Mouse (Mus musculus): ENCODE data around the gene Gm17359.

Gm17359 gene

DNA sequence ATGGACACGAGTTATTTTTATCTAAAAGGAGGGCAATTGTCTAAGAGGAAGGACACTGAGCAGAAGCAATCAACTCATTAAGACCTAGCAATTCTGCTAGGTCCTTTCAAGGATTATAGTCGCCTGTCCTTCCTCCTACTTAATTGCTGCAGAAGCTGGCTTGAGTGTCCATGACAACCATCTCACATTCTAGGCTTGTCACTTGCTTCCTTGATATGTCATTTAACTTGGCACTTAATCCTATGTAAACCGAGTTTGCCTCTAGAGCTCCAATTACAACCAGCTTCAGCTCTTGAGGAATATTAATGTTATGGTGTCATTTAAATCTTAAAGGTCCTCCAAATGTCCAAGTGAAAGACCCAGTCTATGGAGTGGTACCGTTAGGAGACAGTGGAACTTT lies 22.3 kb downstream of the Gm17359 start:
- no peak for DNase-seq

DNA sequence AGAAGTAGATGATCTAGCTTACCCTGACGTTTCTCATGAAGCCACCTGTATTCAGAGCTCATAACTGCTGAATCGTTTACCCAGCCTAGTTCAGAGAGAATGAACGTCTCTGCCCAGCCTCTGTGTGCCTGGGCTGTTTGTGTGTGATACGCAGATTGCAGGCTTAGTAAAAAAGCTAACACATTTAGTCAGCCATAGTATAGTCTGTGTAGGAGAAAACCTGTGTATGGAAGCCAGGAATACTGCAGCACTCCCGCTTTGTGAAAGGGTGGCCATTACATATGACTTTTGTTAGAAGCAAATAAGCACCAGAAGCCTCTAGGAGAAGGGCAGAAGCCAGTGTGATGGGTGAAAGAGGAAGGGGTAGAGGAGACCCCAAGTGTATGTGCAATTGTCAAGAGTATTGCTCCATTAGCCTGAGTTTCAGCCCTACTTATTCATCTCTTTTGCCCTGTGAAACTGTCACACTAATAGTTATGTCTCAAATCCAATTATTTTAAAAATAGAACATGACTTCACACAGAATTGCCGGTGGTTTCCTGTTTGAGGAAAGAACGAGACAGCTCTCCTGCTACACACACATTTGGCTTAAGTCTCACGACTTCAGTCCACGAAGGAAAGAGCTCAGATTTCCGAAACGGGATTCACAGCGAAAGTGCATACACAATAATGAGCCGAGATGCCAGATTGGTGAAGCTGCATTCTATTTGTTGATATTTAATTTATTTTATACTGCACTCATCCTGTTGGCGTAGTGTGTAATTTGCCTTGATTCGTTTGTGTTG lies 24.0 kb downstream of the Gm17359 start:
- DNase-seq: peak; percentile 30

DNA sequence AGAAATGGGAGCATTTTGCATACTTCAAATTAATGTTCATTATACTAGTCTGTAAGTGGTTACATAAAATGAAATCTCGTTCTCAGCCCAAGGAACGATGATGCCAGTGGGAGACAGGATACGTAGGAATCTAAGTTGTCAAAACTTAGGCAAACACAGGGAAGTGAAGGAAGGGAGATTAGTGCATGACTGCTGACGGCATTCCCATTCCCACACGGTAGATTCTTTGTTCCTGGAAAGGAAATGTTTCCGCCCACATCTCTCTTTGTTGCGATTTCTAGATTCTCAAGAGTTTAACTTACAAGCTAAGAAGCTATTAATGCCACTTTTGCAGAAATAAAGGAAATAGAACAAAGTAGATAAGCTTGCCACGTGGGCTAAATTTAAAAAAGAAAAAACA lies 29.6 kb downstream of the Gm17359 start:
- DNase-seq: no peak

DNA sequence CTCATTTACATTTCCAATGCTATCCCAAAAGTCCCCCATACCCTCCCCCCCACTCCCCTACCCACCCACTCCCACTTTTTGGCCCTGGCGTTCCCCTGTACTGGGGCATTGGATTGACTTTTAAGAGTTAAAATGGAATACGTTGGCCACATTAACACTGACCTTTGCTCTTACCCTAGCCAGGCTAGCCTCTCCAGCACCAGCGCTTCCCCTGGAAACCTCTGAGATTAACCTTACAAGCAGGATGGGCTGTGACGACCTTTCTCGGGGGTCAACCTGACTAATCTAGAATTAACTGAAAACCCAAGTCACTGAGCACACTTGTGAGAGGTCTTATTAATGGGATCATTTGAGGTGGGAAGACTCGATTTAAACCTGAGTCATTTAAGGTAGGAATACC lies 31.8 kb downstream of the Gm17359 start:
- DNase-seq: no peak

DNA sequence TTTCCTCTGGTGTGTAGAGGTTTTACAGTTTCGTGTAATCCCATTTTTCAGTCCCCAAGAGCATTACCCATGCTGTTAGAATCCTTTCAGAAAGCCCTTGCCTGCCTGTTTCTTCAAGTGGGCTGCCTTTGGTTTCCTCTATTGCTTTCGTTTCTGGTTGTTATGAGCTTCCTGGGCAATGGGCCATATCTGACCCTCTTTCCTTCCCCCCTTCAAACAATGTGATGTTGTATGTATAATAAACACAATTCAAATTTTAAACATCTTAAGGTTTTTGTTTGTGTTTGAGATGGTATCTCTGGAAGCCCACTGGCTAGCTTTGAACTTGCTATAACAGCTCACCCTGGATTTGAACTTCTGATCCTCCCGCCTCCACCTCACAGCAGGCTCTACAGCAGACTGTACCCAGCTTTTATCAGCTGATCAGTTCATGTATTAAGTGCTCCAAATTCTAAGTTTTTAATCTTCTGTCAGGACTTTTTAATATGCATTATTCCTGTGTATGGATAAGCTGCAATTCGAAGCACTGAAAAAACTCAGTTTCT lies 34.0 kb downstream of the Gm17359 start:
- no peak for DNase-seq

DNA sequence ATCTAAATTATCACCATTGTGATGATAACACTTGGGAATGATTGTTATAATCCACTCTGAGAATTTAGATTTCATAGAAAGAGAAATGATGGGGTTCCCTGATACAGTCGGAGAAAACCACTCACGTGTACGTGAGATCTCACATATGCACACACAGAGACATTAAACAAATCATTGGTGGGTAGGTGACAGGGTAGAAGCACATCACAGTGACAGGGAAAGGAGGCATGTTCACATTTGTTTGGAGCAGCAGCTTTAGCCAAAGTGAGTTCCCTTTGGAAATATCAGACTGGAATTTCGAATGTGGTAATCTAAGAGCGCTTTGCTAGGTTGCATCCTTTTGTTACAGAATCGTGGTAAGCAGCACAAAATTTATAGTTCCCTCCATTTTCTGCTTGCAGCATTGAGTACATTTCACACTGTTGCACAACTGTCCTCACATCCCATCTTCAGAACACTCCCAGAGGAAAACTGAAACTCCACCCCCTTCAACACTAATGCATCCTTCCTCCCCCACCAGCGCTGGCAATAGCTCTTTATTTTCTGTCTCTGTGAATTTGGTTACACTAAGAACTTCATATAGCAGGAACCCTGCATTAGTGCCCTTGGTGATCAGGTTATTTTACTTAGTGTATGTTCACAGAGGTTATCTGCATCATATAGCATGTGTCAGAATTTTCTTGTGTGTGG lies 35.2 kb downstream of the Gm17359 start:
- no peak for DNase-seq

DNA sequence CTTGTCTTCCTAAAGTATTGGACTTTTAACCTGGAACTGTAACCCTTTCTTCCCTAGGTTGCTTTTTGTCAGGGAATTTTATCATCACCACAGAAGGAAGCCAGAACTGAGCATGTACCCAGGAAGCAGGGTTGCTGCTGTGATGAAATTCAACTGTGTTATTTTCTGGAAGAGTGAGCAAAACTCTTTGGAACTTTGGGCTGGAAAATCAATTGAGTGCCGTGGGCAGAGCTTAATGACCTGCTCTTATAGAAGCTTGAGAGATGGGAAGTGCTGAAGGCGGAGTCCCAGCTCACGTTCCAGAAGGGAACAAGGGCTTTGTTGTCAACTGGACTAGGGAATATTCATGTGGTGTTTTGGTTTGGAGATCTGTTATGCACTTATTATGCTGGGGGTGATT lies 37.5 kb downstream of the Gm17359 start:
- no peak for DNase-seq

DNA sequence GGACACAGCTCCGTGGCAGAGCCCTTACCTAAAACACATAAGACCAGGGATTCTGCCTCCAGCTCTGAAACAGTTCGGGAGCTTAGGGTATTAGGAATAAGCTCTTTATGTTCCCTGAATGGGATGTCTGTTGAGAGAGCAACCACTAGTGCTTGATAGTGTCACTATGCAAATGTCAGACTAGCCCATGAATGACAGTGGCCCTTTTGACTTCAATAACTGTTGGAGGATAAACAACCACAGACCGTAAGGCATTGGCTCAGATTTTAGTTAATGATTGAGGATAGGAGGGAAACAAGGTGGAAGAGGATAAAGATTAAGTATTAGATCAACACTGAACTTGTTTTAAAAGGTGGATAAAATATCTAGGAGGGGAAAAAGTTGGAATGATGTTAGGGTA lies 41.6 kb downstream of the Gm17359 start:
- DNase-seq: no peak

DNA sequence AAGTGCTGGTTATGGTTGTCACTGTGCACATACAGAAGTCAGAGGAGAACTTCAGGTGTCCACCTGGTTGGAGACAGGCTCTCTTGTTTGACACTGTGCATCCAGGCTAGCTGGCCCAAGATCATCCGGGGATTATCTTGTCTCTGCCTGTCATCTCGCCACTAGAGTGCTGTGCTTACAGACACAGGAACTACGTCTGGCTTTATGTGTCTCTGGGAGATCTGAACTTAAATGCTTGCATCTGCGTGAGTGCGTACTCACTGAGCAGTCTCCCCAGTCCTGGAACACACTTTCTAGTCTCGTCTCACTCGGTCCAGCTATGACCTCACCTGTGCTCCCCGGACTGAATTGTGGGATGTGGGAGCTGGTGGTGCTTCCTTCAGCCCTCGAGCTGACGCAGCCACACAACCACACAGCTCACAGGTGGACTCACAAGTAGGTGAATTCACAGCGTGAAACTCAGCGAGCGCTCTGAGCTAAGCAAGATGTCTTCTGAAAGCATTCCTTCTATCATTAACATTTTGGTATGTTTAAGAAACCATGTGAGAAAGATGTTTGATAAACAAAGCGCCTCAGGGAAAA lies 42.9 kb downstream of the Gm17359 start:
- no peak for DNase-seq

DNA sequence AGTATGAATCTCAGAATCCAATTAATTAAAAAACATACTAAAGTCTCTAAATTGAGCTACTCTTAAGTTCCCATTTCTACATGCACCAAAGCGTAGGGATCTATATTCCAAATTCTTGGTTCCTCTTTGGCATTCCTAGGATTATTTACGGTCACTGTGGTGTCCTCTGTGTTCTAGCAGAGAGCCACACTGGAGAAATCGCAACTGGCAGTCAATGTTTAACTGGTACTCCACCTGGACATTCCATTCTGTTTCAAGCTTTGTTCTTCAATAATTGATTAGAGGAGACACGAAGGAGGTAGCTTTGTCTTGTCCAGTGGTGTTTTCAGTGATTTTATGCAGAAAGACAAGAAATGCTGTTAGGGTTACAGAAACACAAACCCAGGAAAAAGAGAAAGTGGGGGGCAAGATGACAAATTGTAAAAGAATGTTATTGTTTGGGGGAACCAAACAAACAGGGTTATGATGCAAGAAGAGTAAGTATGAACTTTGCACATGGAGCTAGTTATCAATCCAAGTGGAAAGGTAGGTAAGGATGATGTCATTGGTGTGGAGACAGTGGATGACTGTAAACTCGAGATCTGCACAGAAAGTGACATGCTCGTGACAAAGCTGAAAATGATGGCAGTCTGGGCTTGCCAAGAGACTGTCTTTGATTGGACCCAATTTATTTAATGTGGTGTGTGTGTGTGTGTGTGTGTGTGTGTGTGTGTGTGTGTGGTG lies 43.6 kb downstream of the Gm17359 start:
- no peak for DNase-seq

DNA sequence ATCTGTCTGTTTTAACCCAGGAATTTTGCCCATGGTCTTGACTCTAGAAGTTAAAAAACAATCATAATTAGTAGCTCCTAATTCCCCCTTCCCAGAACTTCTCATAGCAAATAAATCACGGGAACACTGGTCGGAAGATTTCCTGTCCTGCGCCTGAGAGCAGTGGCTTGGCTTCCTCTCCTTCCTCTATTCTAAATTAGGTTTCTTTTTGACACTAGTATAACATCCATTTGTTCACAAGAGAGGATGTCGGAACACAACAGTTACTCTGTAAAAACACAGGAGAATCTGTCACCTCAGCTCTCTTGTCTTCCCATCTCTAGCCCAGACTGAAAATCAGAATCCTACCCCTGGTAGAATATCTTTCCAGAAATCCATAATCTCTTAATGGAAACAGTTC lies 44.9 kb downstream of the Gm17359 start:
- no peak for DNase-seq

DNA sequence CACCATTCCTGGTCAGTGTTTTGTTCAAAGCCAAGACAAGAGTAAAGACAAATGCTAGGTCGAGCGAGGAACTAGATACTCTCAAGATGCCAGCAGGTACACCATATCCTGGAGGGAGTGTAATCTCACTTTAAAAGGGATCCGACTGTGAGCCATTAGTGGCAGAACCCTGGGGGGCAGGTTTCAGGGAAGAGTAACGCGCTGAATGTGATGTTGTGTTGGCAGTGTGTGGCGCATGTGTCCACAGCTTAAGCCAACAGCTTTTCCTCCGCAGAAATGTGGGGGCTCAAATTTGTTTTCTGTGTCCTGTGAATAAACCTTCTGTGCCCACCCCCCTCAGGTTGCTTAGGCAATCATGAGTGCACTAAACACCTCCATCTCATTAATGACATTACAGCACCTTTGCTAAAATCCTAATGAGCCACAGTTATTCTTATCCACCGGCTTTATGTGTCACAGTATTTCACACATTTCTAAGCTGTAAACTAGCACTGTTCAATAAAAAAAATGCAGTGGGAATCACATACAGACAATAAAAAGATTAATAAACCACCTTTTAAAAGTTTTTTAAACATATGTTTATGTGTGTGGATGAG lies 49.1 kb downstream of the Gm17359 start:
- no peak for DNase-seq

DNA sequence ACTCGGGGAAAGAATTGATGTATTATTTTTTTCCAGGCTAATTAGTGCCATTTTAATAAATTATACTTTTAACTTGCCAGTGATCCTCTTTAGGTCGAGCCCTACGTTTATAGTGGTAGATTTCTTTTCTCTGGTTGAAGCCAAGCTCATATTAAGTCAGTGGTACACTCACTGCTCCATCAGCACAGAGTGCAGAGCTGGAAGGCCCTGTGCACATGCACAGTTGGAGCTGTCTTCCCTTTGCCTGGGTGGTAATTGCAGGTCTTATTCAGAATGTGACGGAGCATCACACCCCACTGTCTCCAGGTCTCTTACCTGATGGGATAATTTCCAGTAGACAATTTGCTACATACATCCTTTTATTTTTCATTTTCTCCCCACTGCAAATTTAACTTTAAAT lies 52.6 kb downstream of the Gm17359 start:
- no peak for DNase-seq

DNA sequence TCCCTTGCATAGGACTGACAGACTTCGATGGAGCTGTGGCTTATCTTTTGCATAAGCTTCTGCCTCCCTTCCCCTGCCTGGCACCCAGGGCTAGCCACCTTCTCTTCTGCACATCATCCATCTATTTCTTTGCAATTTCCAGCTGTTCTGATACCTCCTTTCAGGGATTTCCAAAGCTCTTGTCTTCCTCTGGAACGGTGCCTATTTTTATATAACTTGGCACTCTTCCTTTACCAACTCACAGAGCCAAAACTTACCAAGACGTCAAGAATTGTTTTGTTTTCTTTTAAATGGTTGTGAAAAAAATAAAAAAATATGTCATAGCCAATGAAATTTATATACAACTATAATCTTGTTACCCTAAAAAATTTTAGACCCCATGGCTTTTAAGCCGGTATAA lies 64.1 kb downstream of the Gm17359 start:
- DNase-seq: no peak

DNA sequence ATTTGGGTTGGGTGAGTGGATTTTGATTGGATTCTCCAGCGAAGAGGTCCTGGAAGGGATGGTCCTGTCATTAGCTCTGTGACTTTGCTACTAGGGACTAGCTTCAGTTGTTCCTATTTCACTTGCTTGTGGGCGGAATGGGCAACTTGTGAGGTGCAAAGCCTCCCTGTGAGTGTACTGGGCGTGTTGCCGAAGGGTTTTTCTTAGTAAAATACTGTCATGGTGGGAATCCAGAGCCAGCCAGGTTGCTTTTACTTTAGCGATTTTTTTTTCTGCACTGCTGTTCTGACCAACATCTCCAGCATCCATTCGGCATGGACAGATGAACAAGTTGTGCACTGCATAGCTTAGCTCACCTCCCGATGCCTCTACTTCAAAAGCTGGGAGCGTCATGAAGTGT lies 65.6 kb downstream of the Gm17359 start:
- no peak for DNase-seq

DNA sequence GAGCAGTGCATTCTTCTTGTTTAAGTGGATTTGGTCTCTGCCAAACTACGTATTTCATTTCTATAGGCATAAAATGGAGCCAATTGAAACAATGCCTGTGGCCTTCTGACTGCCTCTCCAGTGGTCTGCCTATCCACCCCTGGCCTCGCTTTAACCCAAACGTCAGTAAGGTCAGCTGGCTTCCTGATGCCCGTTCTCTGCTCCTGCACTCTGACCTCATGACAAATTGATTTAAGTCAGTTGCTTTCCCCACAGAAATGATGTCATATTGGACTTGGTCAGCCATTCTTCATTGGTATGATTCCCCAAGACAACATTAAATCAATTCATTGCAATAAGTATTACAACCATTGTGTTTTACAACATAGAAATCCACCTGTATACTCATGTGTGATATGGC lies 72.1 kb downstream of the Gm17359 start:
- DNase-seq: peak; percentile 65

DNA sequence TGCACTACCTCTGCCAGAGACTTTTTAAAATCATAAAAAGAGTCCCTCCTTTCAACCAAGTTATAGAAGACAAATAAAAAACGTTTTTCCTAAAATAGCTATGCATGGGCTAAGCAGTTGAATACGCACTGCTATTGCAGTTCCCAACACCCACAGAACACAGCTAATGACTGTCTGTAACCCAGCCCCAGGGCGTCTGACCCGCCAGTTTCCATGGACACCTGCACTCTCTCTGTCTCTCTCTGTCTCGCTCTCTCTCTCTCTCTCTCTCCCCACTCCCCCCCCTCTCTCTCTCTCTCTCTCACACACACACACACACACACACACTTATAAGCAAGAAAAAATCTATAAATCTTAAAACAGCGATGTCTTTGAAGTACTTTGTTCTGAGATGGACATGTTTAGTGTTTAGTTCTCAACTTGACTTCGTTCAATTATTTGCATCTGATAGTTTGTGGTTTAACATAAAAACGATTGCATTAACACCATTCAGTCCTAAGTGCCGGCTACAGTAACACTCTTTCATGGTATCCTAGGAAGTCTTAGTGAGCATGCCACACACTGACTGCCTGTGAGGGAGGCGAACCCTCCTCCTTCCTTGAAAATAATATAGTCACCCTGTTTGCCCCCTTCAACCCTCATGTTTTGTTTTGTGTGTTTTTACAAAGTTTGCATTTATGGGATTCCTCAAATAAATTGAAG lies 73.6 kb downstream of the Gm17359 start:
- DNase-seq: peak; percentile 72

DNA sequence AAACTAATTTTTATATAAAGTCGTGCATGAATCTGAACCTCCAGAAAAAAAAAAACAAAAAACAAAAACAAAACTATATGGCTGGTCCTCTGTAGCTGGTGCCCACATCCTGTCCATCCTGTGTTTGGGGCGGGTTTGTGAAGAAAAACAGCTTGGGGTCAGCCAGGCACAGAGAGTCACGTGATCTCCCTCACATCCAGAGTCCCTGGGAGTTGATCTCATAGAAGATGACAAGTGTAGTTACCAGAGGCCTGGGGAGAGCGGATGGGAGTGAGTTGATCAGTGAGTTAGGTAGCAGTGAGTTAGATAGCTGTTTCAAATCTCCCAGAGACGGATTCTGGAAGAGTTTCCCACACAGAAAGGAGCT lies 74.2 kb downstream of the Gm17359 start:
- peak; percentile 70 for DNase-seq

DNA sequence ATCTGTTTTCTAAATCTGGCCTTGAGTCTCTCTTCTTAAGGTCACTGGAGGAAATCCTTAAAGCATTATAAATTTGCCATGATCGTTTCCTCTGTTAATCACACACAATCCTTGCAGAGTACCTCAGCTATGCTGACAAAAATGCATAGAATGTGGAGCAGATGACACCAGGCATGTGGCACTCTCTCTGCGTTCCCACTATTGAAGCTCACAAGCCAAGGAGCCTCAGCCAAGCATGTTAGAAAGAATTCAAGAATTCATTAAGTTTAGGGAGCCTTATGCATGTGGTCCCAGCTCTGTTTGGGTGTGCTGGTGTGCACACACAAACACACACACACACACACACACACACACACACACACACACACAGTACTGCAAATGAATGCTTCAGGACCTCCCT lies 75.2 kb downstream of the Gm17359 start:
- DNase-seq: no peak

DNA sequence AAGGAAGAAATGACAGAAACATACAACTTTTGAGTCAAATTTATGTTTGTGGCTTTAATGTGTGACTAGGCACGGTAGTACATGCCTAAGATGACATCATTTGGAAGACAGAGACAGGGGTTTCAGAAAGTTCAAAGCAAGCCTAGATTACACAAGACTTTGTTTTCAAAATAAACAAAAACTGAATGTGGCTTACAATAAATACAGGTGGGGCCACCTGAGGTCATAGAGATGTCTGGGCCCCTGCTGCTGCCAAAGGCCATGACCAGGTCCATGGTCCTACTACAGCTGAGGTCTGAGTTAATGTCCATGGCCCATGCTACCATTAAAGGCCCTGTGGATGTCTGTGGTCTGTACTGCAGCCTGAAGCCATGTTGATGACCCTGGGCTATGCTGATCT lies 77.0 kb downstream of the Gm17359 start:
- DNase-seq: no peak

DNA sequence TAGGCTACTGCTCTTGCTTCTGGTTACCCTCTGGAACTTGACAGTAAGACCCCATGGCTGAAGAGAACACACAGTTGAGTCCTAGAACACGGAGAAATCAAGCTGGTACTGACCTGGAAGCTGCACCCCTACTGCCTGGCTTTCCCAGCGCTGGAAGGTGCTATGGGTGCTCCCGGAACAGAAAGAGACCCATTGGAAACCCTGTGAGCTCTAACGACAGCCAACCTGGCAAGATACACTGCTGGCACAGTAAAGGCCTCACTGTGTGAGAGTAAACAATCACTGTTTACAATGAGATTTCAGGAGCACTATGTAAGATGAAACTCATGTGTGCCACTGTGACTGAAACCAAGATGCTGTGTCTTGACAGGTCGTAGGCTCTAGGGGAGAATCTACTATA lies 78.6 kb downstream of the Gm17359 start:
- DNase-seq: no peak

DNA sequence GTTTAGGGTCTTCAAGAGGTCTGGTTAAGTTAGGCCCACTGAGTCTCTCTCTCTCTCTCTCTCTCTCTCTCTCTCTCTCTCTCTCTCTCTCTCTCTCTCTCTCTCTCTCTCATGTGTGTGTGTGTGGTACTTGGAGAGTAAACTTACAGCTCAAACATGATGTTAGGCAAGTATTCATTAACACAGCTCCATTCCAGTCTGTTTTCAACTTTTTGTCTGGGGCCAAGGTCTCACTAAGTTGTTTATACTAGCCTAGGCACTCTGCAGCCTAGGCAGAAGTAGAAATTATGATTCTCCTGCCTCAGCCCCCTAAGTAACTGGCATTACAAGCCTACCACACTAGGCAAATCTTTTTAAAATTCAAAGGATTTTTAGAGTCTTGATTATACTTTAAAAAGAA lies 79.5 kb downstream of the Gm17359 start:
- DNase-seq: no peak

Data from embryo, embryonic 11 days (tissue).